Mouse (Mus musculus) adipocyte (in vitro differentiated cells): Measurements from ENCODE around the gene Phf12.

Experiments
- DNase-seq: peaks from one replicate; pipeline ENCODE4 v3.0.0-alpha.2; 2016; ENCODE audit warnings: low spot score

The Phf12 gene

DNA sequence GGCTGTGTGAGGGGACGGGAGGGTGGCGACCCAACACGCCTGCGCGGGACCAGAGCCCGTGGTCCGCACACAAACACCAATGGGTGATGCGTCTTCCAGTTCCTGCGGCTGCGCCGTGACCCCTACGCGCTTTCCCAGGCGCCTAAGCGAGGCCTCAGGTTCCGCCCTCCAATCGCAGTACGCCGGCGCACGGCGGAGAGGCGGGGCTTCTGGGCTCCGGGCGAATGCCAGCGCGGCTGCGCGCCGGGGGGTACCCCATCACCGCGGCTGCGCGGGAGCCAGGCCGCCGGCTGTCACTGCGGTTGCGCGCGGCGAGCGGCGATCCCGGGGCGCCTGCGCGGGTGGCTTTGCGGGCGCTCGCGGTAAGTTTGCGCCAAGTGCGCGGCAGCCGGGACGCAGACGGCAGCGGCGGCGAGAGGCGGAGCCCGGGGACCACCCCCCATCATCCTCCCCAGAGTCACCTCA, at the start of gene Phf12:
TSS of gene Phf12 (plus strand) at position 314 of the 465 bp plus-strand sequence.
- peak; percentile 99 for DNase-seq

DNA sequence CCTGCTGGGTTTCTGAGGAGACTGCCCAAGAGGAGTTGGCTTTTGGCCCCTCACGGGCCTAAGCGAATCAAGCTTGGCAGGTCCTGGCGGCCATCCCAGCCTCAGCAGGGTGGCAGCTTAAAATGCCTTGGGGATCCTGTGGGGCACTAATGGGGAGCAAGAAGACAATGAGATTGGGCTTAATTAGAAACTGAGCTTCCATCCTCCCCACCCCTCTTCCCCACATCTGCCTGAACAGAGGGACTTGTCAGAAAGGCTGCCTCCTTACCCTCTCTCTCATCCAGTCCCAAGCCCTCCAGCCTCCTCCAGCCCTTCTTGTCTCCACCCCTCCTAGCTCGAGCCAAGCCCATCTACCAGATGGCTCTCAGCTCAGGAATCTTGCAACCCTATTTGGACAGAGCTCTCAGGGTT, 48.4 kb upstream of the Phf12 start:
- peak; percentile 27 for DNase-seq

DNA sequence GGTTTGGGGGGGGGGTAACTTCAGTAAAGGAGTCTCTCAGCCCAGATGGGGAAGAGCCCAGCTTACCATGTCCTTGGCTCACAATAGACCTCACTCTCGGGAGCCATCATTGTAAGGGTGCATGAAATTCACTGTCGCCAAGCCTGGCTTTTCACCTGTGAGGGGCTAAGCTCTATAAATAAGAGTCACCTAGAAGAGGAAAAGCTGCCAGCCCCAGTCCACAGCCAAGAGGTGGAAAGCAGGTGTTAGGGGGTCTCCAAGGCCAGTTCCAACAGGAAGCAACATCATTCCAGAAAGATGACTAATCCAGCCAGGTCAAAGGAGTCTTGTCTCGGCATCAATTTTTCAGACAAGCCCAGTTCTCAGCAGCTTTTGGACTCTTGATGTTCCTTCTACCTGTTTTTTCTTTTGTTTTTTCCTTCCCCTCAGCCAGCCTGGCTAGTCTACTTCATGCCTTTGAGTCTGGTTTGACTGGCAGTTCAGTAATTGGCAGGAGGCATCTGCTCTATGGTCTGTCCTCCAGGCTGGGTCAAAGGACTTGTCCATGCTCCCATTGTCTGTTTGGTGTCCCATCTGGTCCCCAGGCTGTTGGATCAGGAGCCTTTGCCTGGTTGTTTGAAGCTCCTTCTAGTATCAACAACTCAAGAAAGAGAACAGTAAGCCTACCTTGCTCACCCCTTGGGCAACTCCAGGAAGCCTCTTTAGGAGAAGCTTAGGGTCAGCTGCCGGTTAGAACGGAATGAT, 47.8 kb upstream of the Phf12 start:
- no peak for DNase-seq

DNA sequence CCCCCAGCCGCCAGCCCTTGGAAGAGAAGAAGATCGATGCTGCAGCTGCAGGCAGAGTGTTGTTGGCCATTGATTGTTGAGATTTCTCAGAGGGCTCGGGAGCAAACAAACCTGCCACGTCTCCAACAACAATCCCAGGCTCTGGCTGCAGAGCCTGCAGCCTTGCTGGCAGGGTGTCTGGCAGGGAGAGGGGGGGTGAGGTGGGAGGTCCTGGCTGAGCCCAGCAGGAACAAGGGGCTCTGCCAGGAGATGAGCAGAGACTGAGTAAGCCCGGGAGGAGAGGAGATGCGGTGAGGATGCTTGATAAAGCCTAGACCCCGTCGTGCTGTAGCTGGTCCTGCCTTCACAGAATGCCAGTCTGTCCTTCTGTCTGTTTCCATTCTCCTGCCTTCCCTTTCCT, 45.7 kb upstream of the Phf12 start:
- no peak for DNase-seq

DNA sequence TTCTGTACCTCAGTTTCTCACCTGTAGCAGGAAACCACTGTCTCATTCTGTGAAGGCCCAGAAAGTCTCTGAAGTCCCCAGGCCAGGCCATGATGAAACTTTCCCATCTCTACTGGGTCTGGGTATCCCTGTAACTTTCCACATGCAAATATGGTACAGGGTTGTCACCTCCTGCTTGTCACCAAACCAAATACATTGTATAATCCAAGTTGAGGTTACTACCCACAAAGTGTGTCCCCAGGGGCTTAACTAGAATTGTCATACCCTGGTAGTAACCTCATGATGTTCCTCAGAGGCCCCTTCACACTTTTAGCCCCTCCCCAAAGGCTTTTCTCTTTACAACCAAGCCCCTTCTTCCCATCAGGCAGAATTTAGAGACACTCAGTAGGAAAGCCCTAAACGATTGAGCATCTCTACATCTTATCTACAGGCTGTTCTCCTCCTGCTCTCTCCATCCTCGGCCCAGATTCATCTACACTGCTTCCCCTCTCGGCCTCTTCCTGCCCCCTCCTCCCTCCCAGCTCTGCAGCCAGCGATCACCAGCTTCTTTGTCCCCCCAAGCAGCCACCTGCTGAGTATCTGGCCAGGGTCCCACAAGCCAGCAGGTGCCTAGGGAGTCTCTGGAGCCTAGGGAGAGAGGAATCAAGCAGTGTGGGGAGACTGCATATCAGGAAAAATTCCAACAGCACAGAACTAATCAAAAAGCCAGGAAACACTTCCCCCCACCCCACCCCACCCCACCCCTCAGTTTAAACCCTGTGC, 44.7 kb upstream of the Phf12 start:
- no peak for DNase-seq

DNA sequence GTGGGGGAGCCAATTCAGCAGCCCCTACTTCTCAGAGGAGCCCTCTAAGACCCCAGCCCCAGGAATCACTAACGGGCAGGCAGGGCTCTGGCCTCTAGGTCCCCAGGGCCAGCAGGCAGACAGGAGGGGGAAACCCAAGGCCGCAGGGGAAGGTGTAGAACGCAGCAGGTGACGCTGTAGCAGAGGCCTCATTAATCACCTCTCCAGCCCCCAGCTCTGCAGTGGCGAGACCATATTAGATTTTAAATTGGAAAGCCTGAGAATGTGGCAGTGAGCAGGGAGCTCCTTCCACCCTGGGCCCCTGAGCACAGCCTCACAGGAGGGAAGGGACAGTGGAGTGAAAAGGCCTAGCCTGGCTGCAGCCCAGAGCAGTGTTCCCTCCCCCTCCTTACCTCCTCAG, 40.3 kb upstream of the Phf12 start:
- no peak for DNase-seq

DNA sequence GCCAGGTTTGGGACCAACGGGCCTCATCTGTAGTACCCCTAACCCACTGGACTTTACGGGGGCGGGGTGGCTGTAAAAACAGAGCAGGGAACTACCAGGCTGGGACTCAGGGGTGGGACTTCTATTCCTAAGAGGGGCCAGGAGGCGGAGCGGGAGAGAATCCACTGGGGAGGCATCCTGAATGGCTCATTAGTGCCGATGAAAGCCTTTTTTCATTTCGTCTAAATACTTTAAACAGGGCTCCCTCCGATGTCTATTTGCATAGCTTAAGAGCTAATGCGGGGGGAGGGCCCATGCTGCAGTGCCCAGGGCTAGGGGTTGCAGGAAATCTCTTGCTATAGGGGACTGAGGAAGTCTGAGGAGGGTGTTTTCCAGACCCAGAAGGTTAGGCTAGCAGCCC, 34.7 kb upstream of the Phf12 start:
- DNase-seq, result no peak

DNA sequence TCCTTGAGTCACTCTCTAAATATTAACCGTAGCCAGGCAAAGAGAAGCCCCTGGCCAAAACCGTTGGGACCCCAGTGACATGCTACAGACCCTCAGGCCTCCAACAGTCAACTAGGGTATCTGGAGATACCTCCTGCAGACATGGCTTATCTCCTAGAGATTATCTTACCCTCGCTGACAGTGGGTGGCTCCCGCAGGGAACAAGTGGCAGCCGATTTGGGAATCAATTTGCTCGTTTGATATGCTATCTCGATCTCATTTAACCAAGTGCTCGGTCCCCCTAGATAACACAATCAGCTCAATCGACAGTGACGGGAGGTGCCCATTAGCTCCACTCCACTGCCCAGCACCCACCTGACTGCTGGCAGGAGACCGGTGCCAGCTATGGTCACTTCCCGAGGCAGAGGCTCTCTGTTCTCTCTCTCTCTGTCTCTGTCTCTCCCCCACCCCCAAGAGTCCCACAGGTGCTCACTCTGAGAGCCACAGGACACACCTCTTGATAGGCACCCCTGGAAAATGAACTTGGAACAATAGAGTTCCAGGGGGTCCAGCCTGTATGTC, 32.3 kb upstream of the Phf12 start:
- no peak for DNase-seq

DNA sequence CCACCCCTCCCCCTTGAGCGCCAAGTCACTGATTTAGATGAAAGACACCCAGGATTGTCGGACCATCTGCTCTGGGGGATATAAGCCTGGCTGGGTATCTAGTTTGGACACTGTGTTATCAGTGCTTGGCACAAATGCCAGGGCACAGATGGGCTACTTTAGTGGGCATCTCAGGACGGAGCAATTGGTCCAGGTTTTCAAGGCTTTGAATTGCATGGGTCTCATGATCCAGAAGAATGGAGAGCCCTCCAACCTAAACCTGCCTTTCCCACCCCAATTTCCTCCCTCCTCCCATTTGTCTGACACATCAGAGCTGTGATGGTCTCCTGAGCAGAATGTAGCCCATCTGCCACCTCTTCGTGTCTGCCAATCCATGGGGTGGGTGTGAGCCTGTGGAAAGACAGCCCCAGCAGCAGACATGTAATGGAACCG, 31.7 kb upstream of the Phf12 start:
- DNase-seq, result no peak

DNA sequence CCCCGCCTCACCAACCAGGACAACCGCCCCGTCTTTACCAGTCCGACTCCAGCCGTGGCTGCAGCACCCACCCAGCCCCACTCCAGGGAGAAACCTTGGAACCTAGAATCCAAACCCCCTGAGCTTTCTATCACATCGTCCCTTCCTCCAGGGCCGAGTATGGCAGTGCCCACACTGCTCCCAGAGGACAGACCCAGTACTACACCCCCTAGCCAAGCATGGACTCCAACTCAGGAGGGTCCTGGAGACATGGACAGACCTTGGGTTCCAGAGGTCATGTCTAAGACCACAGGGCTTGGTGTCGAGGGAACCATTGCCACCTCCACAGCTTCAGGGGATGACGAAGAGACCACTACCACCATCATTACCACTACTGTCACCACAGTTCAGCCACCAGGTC, 28.9 kb upstream of the Phf12 start:
- DNase-seq, result no peak

DNA sequence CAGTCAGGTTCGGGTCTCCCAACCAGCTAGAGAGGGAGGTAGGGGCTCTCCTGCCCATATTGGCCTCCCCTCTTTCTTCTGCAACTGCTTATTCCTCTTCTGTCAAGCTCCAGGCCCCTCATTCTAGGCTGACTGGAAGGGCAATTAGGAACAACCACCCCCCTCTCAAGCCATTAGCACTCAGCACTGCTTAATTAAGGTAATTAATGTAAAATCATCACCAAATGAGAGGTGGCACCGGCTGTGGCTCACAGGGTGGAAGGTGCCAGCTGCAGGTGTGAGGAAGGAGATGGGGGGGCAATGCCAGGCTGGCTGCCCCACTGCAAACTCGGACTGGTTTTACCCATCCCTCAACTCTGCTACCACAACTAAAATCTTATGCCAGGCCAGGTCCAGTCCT, 26.1 kb upstream of the Phf12 start:
- no peak for DNase-seq

DNA sequence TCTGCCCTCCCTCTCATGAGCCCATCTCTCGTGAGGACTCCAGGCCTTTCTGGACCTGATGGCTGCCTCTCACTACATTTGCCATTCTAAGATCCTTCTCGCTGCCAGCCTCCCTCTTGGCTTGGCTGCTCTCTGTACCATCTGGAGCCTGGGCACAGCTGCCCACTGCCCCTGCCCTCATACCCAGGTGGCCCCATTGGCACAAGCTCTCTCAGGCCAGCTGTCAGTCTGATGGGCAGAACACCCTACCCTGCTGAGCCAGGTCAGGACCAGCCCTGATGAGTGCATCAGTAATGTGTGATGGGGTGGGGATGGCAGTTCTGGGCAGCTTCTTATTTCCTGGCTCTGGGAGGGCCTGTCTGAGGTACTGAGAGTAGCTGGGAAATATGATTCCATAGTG, 24.3 kb upstream of the Phf12 start:
- no peak for DNase-seq

DNA sequence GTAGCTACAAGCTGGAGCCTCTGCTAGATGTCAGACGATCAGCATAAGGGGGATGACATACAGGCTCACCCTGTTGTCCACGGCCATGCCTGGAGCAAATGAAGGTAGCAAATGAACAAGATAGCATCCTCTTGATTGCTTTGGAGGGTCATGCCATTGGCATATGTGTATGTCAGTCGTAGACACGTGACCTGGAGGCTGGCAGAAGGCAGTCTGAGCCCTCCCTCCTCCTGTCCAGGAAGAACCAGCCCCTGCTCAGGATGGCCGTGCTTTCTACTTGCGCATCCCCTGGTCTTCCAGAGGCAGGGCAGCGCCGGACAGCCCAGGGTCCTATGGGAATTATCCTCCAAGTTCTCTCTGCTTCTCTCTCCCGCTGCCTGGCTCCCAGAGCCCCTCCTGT, 23.6 kb upstream of the Phf12 start:
- no peak for DNase-seq

DNA sequence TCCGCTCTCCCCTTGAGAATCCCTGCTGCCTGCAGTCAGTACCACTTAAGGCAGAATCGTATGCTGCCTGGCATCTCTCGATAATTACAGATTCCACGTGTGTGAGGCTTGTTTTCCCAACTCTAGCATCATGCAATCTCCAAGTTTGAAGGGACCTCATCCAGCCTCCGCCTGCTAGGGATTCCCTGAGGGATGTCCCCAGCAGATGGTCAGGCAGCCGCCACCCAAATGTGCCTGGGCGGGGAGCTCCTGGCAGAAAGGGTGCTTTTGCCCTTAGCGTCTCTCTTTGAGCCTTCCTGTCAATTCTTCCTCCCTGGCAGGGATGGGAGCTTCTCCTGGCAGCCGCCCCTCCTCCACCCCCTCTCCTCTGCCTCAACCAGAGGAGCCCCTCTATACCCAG, 22.4 kb upstream of the Phf12 start:
- DNase-seq, result no peak

DNA sequence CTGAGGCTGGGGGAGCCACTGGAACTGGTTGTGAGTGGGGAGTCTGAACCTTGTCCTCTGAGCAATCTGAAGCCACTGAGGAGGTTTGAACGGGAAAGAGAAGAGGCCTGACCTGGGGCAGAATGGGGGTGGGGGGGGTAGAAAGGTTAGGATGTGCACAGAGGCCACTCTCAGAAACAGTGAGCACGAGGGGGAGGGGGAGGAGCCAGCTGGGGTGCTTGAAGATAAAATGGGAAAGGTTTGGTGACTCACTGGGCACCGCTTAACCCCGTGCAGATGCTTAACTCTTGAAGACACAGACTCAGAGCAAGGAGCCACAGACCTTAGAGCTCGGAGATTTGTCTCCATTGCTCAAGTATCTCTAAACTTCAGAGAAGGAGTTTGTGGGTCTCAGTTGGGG, 21.7 kb upstream of the Phf12 start:
- DNase-seq, result no peak

DNA sequence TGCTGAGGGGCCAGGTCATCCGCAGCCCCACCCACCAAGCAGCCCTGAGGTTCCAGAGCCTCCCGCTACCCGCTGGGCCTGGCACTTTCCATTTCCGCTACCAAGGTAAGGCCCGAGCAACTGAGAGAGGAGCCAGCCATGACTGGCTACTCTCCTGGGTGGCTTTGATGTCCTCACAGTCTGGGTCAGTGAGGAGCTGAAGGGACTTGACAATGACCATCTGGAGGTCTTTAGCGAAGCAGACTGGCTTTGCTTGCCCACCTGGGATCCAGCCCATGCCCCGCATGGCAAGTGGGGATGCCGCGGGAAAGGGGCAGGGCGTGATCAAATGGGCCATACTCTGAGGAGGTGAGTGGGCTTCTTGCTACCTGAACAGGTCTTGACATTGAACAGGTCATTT, 19.6 kb upstream of the Phf12 start:
- DNase-seq, result no peak

DNA sequence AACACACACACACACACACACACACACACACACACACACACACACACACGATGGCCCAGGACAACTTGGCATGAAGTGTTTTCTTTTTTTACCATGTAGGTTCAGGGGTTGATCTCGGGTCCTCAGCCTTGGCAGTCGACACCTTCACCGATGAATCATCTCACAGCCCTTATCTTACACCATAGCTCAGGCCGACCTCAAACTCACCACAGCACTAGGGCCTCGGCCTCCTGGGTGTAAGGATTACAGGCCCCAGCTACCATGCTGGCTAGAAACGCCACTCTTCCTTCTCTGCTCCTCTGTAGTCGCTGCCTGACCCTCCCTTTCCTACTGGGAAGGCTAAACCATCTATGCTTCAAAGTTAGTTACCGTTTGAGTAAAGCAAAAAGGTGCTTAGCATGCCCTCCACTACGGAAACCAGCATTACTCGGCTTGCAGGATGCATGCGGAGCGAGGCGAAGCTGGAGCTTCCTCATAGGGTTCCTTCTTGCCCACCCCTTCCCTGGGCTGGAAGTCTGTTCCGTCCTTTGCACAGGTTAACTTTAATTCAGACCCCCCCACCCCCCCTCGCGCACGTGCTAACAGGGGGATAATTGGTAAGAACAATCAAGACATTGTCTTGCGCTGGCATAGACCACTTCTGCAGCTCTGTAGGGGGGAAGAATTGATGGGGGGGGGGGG, 18.0 kb upstream of the Phf12 start:
- no peak for DNase-seq

DNA sequence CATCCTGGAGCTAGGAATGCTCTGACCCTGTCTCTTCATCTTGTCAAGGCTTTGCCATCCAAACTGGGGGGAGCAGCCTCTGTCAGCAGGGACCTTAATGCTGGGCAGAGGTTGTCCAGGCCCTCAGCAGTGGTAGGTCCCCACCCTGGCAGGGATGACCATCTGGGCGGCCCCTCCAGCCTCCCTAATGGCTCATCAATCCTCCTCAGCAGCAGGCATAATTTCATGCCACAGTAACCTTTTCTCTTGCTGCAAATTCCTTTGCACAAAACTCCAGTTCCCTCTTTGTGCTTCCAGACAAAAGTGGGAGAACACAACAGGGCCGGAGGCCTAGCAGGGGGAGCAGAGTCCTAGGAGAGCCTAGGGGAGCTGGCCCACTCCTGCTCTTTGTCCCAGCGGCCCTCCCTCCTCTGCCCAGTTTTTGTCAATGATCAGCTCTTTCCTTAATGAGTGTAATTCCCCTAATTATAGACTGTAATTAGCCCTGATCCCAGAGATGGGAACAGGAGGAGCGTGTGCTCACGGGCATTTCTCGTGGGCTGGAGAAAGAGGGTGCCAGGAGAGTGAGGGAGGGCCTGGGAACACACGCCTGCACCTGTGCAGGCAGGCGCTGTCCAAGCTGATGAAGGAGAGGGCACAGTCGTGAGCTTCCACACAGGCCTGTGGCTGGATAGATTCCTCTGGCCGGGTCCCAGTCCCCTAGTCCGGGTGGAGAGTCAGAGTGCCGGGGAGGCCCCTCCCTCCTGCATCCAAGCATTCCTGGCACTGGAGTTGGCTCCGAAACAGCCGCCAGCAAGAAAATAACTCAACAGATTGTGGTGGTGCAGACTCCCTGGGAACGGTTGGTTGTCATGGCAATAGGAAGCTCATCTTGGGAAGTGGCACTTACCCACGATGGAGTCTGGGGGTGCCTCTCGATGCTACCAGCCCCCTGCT, 17.2 kb upstream of the Phf12 start:
- no peak for DNase-seq

DNA sequence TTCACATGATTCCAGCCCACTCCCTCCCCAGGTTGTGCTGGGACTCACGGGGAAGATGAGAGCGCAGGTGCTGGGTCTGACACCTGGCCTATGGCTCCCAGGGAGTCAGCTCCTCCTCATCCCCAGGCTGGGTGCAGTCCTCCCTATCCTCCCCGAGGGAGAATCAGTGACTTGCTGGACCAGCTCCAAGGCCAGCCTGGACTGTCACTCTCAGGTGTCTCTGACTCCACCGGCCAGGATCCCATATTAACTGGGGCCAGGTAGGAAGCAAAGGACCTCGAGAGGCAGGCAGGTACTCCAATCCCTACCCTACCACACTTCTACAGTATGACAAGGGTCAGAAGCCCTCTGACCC, 16.5 kb upstream of the Phf12 start:
- no peak for DNase-seq

DNA sequence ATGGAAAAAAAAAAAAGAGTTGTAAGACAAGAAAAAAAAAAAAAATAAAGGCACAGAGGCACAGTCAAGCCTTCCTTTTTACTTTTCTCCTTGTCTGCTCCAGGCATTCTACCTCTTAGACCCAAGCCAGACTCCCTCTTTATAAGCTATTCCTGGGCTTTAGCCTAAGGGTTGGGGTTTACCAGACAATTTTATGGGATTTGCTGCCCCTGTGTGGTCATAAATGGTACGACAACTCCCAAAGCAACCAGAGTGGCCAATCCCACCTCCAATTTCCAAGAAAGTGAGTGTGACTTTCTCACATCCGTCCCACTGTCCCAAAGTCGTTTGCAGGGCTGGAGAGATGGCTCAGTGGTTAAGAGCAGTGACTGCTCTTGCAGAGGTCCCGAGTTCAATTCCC, 15.4 kb upstream of the Phf12 start:
- peak; percentile 87 for DNase-seq

DNA sequence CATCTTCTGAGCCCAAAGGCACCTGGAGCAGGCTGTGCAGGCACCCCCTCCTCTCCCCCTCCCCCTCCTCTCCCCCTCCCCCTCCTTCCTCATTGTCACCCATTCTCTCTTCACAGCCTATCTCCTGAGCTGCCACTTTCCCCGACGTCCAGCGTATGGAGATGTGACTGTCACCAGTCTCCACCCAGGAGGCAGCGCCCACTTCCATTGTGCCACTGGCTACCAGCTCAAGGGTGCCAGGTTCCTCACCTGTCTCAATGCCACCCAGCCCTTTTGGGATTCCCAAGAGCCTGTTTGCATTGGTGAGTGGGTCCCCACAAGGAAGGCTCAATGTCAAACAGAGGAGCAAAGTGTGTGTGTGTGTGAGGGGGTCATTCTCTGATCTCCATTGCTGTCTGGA, 13.8 kb upstream of the Phf12 start:
- DNase-seq, result no peak

DNA sequence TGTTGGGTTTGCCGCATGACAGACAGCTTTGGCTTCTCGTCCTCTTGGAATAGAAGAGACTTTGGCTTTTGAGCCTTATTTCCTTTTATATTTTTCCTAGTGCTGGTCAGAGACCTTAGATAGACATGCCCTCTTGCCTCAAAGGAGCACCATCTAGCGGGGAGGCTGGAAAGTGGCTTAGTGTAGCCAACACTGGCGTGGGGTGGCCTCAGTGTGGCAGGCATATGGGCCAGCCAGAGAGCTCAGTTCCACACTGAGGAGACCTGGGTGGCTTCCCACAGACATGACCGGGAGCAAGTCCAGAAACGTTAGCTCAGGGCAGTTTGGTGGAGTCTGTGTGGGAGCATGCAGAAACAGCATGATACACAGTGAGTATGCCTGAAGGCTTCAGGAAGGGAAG, 11.8 kb upstream of the Phf12 start:
- no peak for DNase-seq
